Mouse (Mus musculus) left cerebral cortex, postnatal 36 days (tissue): Measurements from ENCODE around the gene Vwa1. TPM values are rescaled to one million over a fixed set of nuclear protein-coding genes. Genes with fewer than 3 reads are reported as not detected.
"Not testable (repeated sequence)": the region's sequence is repeated elsewhere in the genome, so short reads cannot be mapped to it uniquely, and the experiment has no call there.

Source experiments
- DNase-seq, 2 experiments: peaks; one replicate each; pipeline ENCODE4 v3.0.0; 2021 to 2022; ENCODE audit warnings: low spot score in 2 of 2, mixed read lengths in 1 of 2
- intact Hi-C: fragments of 180-260 bp; cut with DNase I; formaldehyde crosslinking; loops from one replicate; pipeline ENCODE4 v1.15.1; 2025
- total RNA-seq, 2 experiments: library from RNA; stranded (reverse); gene quantifications; 2 replicates each; pipeline ENCODE4 v1.2.3; 2021

Vwa1 gene
- total RNA-seq, result 10 to 100 TPM; 13.1 to 13.4 TPM

GRCm38 (mm10) chr4:155774280-155774754 is at the start of gene Vwa1:
Gene Vwa1 (minus strand): TSS chr4:155774698.
- intact Hi-C loops, result loop anchor here (5.0 kb wide), 1 partner anchor 52 kb away; no protein-coding TSS in a partner anchor
- DNase-seq, result peak; percentile 86 to 87

GRCm38 (mm10) chr4:155823443-155823842 is 48.9 kb upstream of the Vwa1 start:
- DNase-seq, result no peak
- intact Hi-C loops, result no loop called here

- intact Hi-C loops, result no loop called here
- DNase-seq, result no peak
Observed at GRCm38 (mm10) chr4:155821025-155821424, 46.5 kb upstream of the Vwa1 start.

GRCm38 (mm10) chr4:155817533-155817932 is 43.0 kb upstream of the Vwa1 start:
- intact Hi-C loops, result no loop called here
- DNase-seq, result no peak

- intact Hi-C loops, result no loop called here
Observed at GRCm38 (mm10) chr4:155812665-155813181, 38.2 kb upstream of the Vwa1 start.

GRCm38 (mm10) chr4:155811929-155812664 is 37.6 kb upstream of the Vwa1 start, which contains the start of gene Ccnl2:
Gene Ccnl2 (plus strand): TSS chr4:155812489.
- intact Hi-C loops, result no loop called here
- peak; percentile 91 to 92 for DNase-seq

More at GRCm38 (mm10) chr4:155812665-155813181, 38.2 kb upstream of the Vwa1 start:
- DNase-seq, result no peak

GRCm38 (mm10) chr4:155807841-155808240 is 33.3 kb upstream of the Vwa1 start:
- DNase-seq, result no peak
- intact Hi-C loops, result no loop called here

GRCm38 (mm10) chr4:155803340-155804041 is 29.0 kb upstream of the Vwa1 start:
- intact Hi-C loops, result no loop called here
- peak; percentile 95 for DNase-seq

- intact Hi-C loops, result no loop called here
- DNase-seq, result no peak
Observed at GRCm38 (mm10) chr4:155802741-155803339, 28.3 kb upstream of the Vwa1 start, which contains the start of gene Mrpl20. Gene Mrpl20 (plus strand): TSS chr4:155802878.

GRCm38 (mm10) chr4:155802075-155802474 is 27.6 kb upstream of the Vwa1 start:
- DNase-seq, result no peak
- intact Hi-C loops, result no loop called here

GRCm38 (mm10) chr4:155793730-155794129 is 19.2 kb upstream of the Vwa1 start:
- intact Hi-C loops, result no loop called here
- DNase-seq, result no peak

- no peak for DNase-seq
- intact Hi-C loops, result no loop called here
Observed at GRCm38 (mm10) chr4:155791240-155791933, 16.9 kb upstream of the Vwa1 start.

GRCm38 (mm10) chr4:155790650-155791161 is 16.2 kb upstream of the Vwa1 start:
- intact Hi-C loops, result no loop called here
- no peak for DNase-seq

GRCm38 (mm10) chr4:155790021-155790489 is 15.6 kb upstream of the Vwa1 start, which contains the start of gene Ankrd65:
Gene Ankrd65 (plus strand): TSS chr4:155790439.
- no peak for DNase-seq
- intact Hi-C loops, result no loop called here

- intact Hi-C loops, DNase-seq: not testable (repeated sequence)
Observed at GRCm38 (mm10) chr4:155788833-155789232, 14.3 kb upstream of the Vwa1 start.

- intact Hi-C loops, result no loop called here
Observed at GRCm38 (mm10) chr4:155788300-155788699, 13.8 kb upstream of the Vwa1 start.

GRCm38 (mm10) chr4:155785819-155786218 is 11.3 kb upstream of the Vwa1 start, which contains the start of gene Tmem88b:
Gene Tmem88b (minus strand): TSS chr4:155785874.
- no peak for DNase-seq

More at GRCm38 (mm10) chr4:155788300-155788699, 13.8 kb upstream of the Vwa1 start:
- no peak for DNase-seq

GRCm38 (mm10) chr4:155785246-155785645 is 10.7 kb upstream of the Vwa1 start:
- intact Hi-C loops, result loop anchor here (2.0 kb wide), 1 partner anchor 14 kb away; no protein-coding TSS in a partner anchor
- DNase-seq, result no peak

More at GRCm38 (mm10) chr4:155785819-155786218, 11.3 kb upstream of the Vwa1 start, which contains the start of gene Tmem88b:
- intact Hi-C loops, result loop anchor here (2.0 kb wide), 1 partner anchor 15 kb away; no protein-coding TSS in a partner anchor
